Mouse (Mus musculus) CH12.LX (cell line): ENCODE data around the gene Gabrb3. TPM values are rescaled to one million over a fixed set of nuclear protein-coding genes. Genes with fewer than 3 reads are reported as not detected.

Source experiments
- DNase-seq: peaks from one replicate; pipeline ENCODE4 v3.0.0-alpha.2; 2013; ENCODE audit errors: extremely low read depth
- H3K27ac ChIP-seq: 2 replicates; pipeline ENCODE4 v1.5.1; 2012; ENCODE audit warnings: low read depth, mild to moderate bottlenecking, control low read depth, moderate library complexity; ENCODE audit not compliant: insufficient read depth
- H3K27me3 ChIP-seq: replicated peaks from 2 replicates; pipeline ENCODE3; 2012; ENCODE audit warnings: inconsistent platforms
- H3K36me3 ChIP-seq, 2 experiments: replicated peaks in 1 of 2; 2 replicates each; pipeline versions ENCODE3 to v1.6.1; 2012; ENCODE audit warnings: inconsistent platforms in 1 of 2, low read length in 1 of 2, mild to moderate bottlenecking in 1 of 2, mixed read lengths in 1 of 2, moderate library complexity in 1 of 2; ENCODE audit not compliant: control insufficient read depth in 1 of 2, insufficient read depth in 1 of 2
- H3K4me1 ChIP-seq, 2 experiments: 2 replicates each; pipeline ENCODE4 v1.6.1; 2012; ENCODE audit warnings: inconsistent platforms in 1 of 2, moderate library complexity in 1 of 2; ENCODE audit not compliant: insufficient read depth in 2 of 2, control insufficient read depth in 1 of 2
- H3K4me2 ChIP-seq: 2 replicates; pipeline ENCODE4 v1.6.1; 2012; ENCODE audit warnings: low read depth, mild to moderate bottlenecking, control low read depth; ENCODE audit not compliant: poor library complexity, insufficient read depth, severe bottlenecking
- H3K4me3 ChIP-seq, 3 experiments: fragments of 150-350 bp in 1 of 3; sonication (generic) in 1 of 3; replicated peaks in 1 of 3; 2 replicates each; pipeline versions ENCODE3 to v1.5.1; 2011 to 2012; ENCODE audit warnings: low read depth in 2 of 3, low read length in 2 of 3, mild to moderate bottlenecking in 2 of 3, moderate library complexity in 2 of 3, control low read depth in 1 of 3, improper control_type of control experiment in 1 of 3, inconsistent platforms in 1 of 3, mixed read lengths in 1 of 3; ENCODE audit not compliant: poor library complexity in 1 of 3
- H3K79me2 ChIP-seq: replicated peaks from 2 replicates; pipeline ENCODE4 v1.6.1; 2012; ENCODE audit warnings: mild to moderate bottlenecking, moderate library complexity; ENCODE audit not compliant: control insufficient read depth, poor library complexity, insufficient read depth, severe bottlenecking; ENCODE audit errors: extremely low read depth
- H3K9ac ChIP-seq: 2 replicates; pipeline ENCODE4 v1.6.1; 2012; ENCODE audit warnings: low read depth, mild to moderate bottlenecking, control low read depth, moderate library complexity; ENCODE audit not compliant: insufficient read depth
- H3K9me3 ChIP-seq: replicated peaks from 2 replicates; pipeline ENCODE3; 2012; ENCODE audit warnings: low read length, inconsistent platforms, mixed read lengths
- BHLHE40 ChIP-seq: IDR thresholded peaks from 2 replicates; pipeline ENCODE4 v1.6.1; 2011; ENCODE audit warnings: mild to moderate bottlenecking, low read depth, low read length, improper control_type of control experiment
- CHD2 ChIP-seq: IDR thresholded peaks from 2 replicates; pipeline ENCODE4 v1.6.1; 2011; ENCODE audit warnings: low read length, improper control_type of control experiment
- CTCF ChIP-seq, 2 experiments: IDR thresholded peaks in 1 of 2; conservative IDR thresholded peaks in 1 of 2; 2 replicates each; pipeline ENCODE4 v1.5.1; 2011 to 2012; ENCODE audit warnings: low read depth in 2 of 2, low read length in 2 of 2, improper control_type of control experiment in 1 of 2, inconsistent platforms in 1 of 2, mild to moderate bottlenecking in 1 of 2, moderate library complexity in 1 of 2
- EP300 ChIP-seq: IDR thresholded peaks from 2 replicates; pipeline ENCODE4 v1.6.1; 2011; ENCODE audit warnings: low read length, improper control_type of control experiment
- ETS1 ChIP-seq: conservative IDR thresholded peaks from 2 replicates; pipeline ENCODE4 v1.6.1; 2012; ENCODE audit warnings: low read depth, mild to moderate bottlenecking, inconsistent platforms, low read length, improper control_type of control experiment, moderate library complexity
- HCFC1 ChIP-seq: IDR thresholded peaks from 2 replicates; pipeline ENCODE4 v1.6.1; 2012; ENCODE audit warnings: low read depth, mild to moderate bottlenecking, inconsistent platforms, low read length, improper control_type of control experiment
- IRF4 ChIP-seq: IDR thresholded peaks from 2 replicates; pipeline ENCODE4 v1.6.1; 2014; ENCODE audit warnings: low read depth, mild to moderate bottlenecking, inconsistent platforms, low read length, improper control_type of control experiment
- JUN ChIP-seq: IDR thresholded peaks from 2 replicates; pipeline ENCODE4 v1.6.1; 2011; ENCODE audit warnings: low read depth, mild to moderate bottlenecking, low read length, improper control_type of control experiment, moderate library complexity; ENCODE audit not compliant: insufficient read depth
- JUND ChIP-seq: conservative IDR thresholded peaks from 2 replicates; pipeline ENCODE4 v1.6.1; 2011; ENCODE audit warnings: low read depth, low read length, improper control_type of control experiment
- KAT2A ChIP-seq: IDR thresholded peaks from 2 replicates; pipeline ENCODE4 v1.6.1; 2012; ENCODE audit warnings: low read length, improper control_type of control experiment, inconsistent platforms; ENCODE audit not compliant: insufficient replicate concordance
- MAX ChIP-seq: IDR thresholded peaks from 2 replicates; pipeline ENCODE4 v1.6.1; 2011; ENCODE audit warnings: low read length, improper control_type of control experiment
- MEF2A ChIP-seq: IDR thresholded peaks from 2 replicates; pipeline ENCODE4 v1.6.1; 2014; ENCODE audit warnings: low read depth, mild to moderate bottlenecking, inconsistent platforms, low read length, improper control_type of control experiment, borderline replicate concordance
- MXI1 ChIP-seq: IDR thresholded peaks from 2 replicates; pipeline ENCODE4 v1.6.1; 2011; ENCODE audit warnings: mild to moderate bottlenecking, low read depth, low read length, improper control_type of control experiment
- MYC ChIP-seq: IDR thresholded peaks from 2 replicates; pipeline ENCODE4 v1.6.1; 2011; ENCODE audit warnings: low read depth, mild to moderate bottlenecking, improper control_type of control experiment, low read length
- NRF1 ChIP-seq: IDR thresholded peaks from 2 replicates; pipeline ENCODE4 v1.6.1; 2014; ENCODE audit warnings: low read depth, mild to moderate bottlenecking, inconsistent platforms, low read length, improper control_type of control experiment, moderate library complexity
- PAX5 ChIP-seq: IDR thresholded peaks from 2 replicates; pipeline ENCODE4 v1.6.1; 2012; ENCODE audit warnings: low read length, inconsistent platforms, mixed read lengths
- POLR2A ChIP-seq: IDR thresholded peaks from 2 replicates; pipeline ENCODE4 v1.6.1; 2011; ENCODE audit warnings: low read depth, mild to moderate bottlenecking, improper control_type of control experiment, low read length
- POLR2AphosphoS2 ChIP-seq: IDR thresholded peaks from 2 replicates; pipeline ENCODE4 v1.6.1; 2011; ENCODE audit warnings: low read depth, low read length, improper control_type of control experiment
- RAD21 ChIP-seq: IDR thresholded peaks from 2 replicates; pipeline ENCODE4 v1.6.1; 2011; ENCODE audit warnings: low read depth, mild to moderate bottlenecking, low read length, improper control_type of control experiment, moderate library complexity
- SIN3A ChIP-seq: IDR thresholded peaks from 2 replicates; pipeline ENCODE4 v1.6.1; 2012; ENCODE audit warnings: low read length, improper control_type of control experiment, inconsistent platforms
- TBP ChIP-seq: conservative IDR thresholded peaks from 2 replicates; pipeline ENCODE4 v1.6.1; 2011; ENCODE audit warnings: low read depth, low read length, improper control_type of control experiment
- UBTF ChIP-seq: IDR thresholded peaks from 2 replicates; pipeline ENCODE4 v1.6.1; 2012; ENCODE audit warnings: low read depth, mild to moderate bottlenecking, inconsistent platforms, low read length, improper control_type of control experiment, moderate library complexity
- USF2 ChIP-seq: conservative IDR thresholded peaks from 2 replicates; pipeline ENCODE4 v1.6.1; 2011; ENCODE audit warnings: low read depth, low read length, improper control_type of control experiment
- ZC3H11A ChIP-seq: IDR thresholded peaks from 2 replicates; pipeline ENCODE4 v1.6.1; 2012; ENCODE audit warnings: low read depth, mild to moderate bottlenecking, inconsistent platforms, low read length, improper control_type of control experiment
- ZKSCAN1 ChIP-seq: IDR thresholded peaks from 2 replicates; pipeline ENCODE4 v1.6.1; 2012; ENCODE audit warnings: low read depth, inconsistent platforms, low read length, improper control_type of control experiment, borderline replicate concordance
- ZNF384 ChIP-seq: IDR thresholded peaks from 2 replicates; pipeline ENCODE4 v1.6.1; 2012; ENCODE audit warnings: low read depth, low read length, improper control_type of control experiment, inconsistent platforms
- dilution Hi-C: fragments of 300-500 bp; cut with MboI; formaldehyde crosslinking; loops from 2 replicates; pipeline ENCODE4 v1.14.3; 2020; ENCODE audit warnings: low sequenced_read_pairs; ENCODE audit not compliant: extremely low pct_unique_long_range_greater_than_20kb, extremely low pct_ligation_motif_present
- in situ Hi-C: fragments of 300-500 bp; cut with MboI; formaldehyde crosslinking; loops from 3 replicates; pipeline ENCODE4 v1.14.3; 2019; ENCODE audit warnings: low sequenced_read_pairs, low pct_ligation_motif_present, low pct_unique_long_range_greater_than_20kb, mixed read lengths
- polyA plus RNA-seq: library from polyadenylated mRNA; unstranded; fragments of >175 nt; gene quantifications from 2 replicates; pipeline ENCODE4 v1.2.1, GENCODE M21; 2012; ENCODE audit warnings: low read depth; ENCODE audit not compliant: insufficient read length
- total RNA-seq, 2 experiments: library from RNA; depleted of rRNA; stranded (reverse); fragments of 300-350 nt in 1 of 2; fragments of >200 nt in 1 of 2; gene quantifications; 2 replicates each; pipeline ENCODE4 v1.2.3; 2012 to 2014

Gene Gabrb3
- total and polyA plus RNA-seq, 3 experiments: not detected

DNA sequence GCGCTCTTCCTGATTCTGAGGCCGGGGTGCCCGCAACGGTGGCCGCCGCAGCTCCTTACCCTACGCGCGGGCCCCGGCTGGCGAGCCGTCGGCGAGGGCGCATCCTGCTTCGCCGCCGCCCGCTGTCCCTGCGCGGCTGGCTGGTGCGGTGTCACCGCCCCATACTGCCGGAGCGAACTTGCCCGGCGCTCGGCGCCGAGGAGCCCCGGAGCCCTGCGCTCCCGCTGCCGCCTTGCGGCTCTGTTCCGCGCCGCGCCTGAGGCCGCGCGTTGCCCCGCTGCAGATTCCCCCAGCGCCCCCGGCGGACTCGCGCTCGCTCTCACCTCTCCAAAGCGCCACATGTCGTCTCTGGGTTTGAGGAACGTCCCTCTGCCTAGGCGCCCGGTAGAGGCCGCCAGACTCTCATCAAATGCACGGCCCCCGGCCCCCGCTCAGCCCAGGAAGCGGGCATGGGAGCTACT lies 90.2 kb downstream of the Gabrb3 start, which contains the start of gene Gabra5:
TSS of gene Gabra5 (minus strand) at position 379 of the 461 bp plus-strand sequence.
- H3K4me1 ChIP-seq: no peaks in the 10 kb centered on the region
- H3K79me2 ChIP-seq: no peaks in the 10 kb centered on the region
- DNase-seq: no peak
- no peak within 1 kb of the TSS for H3K4me2 ChIP-seq
- H3K9me3 ChIP-seq: peaks cover 61% of the 10 kb centered on the region
- in situ Hi-C loops (no loop called here), dilution Hi-C loops (no loop called here)
- no peaks in the 10 kb centered on the region for H3K27me3 ChIP-seq
- H3K4me3 ChIP-seq: no peak within 1 kb of the TSS
- TF ChIP-seq EP300 (no peak), UBTF (no peak), ZC3H11A (no peak), MYC (no peak), SIN3A (no peak), TBP (no peak), NRF1 (no peak), POLR2AphosphoS2 (no peak), PAX5 (no peak), ZKSCAN1 (no peak), MAX (no peak), JUND (no peak), ETS1 (no peak), BHLHE40 (no peak)
- H3K36me3 ChIP-seq: no peaks in the 10 kb centered on the region
- no peak within 1 kb of the TSS for H3K9ac ChIP-seq
- no peak within 1 kb of the TSS for H3K27ac ChIP-seq

DNA sequence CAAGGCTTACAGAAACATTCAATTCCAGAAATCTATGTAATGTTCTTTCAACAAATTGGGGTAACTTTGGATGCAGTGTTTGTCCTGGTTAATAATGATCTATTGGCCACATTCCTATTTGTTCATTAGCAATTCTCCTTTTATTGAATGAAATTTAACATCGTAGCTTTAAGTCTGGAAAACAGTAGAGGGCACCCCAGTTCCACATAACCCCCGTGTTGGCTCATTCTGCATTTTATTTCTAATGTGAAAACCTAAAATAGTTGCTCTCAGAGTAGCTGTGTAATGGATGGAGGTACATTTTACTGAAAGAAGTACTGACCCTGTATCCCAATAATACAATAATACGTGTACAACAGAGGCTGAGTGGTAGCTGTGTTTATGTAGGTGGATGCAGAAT lies 93.5 kb downstream of the Gabrb3 start:
- TF ChIP-seq CTCF (conservative IDR thresholded peaks at IDR 0.05 in 1 of 2, IDR thresholded peaks at IDR 0.05 in 1 of 2; ENCODE audit: low read depth in 2 of 2, low read length in 2 of 2) (peak in 1 of 2 experiments; percentile 18; a peak in 2 of 4 replicates), JUN (no peak)
- Histone ChIP-seq H3K27me3 (no peaks in the 10 kb centered on the region), H3K79me2 (no peaks in the 10 kb centered on the region), H3K4me3 (no peak overlapping the region), H3K4me2 (no peak overlapping the region), H3K9ac (no peak overlapping the region), H3K4me1 (no peaks in the 10 kb centered on the region), H3K9me3 (peaks cover 59% of the 10 kb centered on the region), H3K36me3 (no peaks in the 10 kb centered on the region), H3K27ac (no peak overlapping the region)
- in situ Hi-C loops: no loop called here
- DNase-seq: no peak
- dilution Hi-C loops: no loop called here

DNA sequence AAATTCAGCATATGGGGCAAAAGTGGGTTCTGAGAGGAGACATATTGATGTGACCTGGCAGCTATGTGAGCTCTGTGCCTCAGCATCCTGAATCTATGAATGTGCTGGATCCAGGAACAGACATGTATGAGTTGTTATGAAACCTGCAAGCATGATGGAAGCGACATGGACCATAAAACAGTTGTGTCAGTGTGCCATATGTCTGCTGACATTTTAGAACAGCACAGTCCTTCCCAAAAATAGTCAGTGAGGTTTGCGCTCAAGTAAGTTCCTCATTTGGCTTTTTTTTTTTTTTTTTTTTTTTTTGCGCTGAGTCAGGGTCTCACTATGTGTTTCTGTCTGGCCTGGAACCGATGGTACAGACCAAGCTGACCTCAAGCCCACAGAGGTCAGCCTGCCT lies 110.0 kb downstream of the Gabrb3 start:
- H3K4me2 ChIP-seq: no peak overlapping the region
- DNase-seq: no peak
- in situ Hi-C loops: no loop called here
- H3K9me3 ChIP-seq: peaks cover 43% of the 10 kb centered on the region
- H3K27ac ChIP-seq: no peak overlapping the region
- no peaks in the 10 kb centered on the region for H3K36me3 ChIP-seq
- no peaks in the 10 kb centered on the region for H3K4me1 ChIP-seq
- H3K79me2 ChIP-seq: no peaks in the 10 kb centered on the region
- H3K4me3 ChIP-seq: no peak overlapping the region
- dilution Hi-C loops: no loop called here
- H3K27me3 ChIP-seq: no peaks in the 10 kb centered on the region
- H3K9ac ChIP-seq: no peak overlapping the region
- TF ChIP-seq MXI1 (no peak), KAT2A (no peak), ZNF384 (no peak; the same call in 1 of the 2 replicates), USF2 (no peak), RAD21 (no peak), TBP (no peak), ETS1 (no peak), IRF4 (no peak), HCFC1 (no peak), POLR2A (no peak), BHLHE40 (no peak), SIN3A (no peak), CHD2 (no peak), MEF2A (no peak)
